Mouse (Mus musculus) cerebellum, postnatal 36 days (tissue): ENCODE data around the gene Hoxd13.

ENCODE experiments used
- DNase-seq, 2 experiments: peaks; one replicate each; pipeline ENCODE4 v3.0.0; 2021 to 2022; ENCODE audit warnings: mixed read lengths in 2 of 2

Hoxd13 gene

GRCm38 (mm10) chr2:74681594-74682531, 13.8 kb downstream of the Hoxd13 start:
- DNase-seq: no peak

GRCm38 (mm10) chr2:74682796-74683195, 14.7 kb downstream of the Hoxd13 start:
- DNase-seq: no peak

GRCm38 (mm10) chr2:74683471-74683951, 15.4 kb downstream of the Hoxd13 start:
- DNase-seq: no peak

- no peak for DNase-seq
Observed at GRCm38 (mm10) chr2:74684106-74684505, 16.0 kb downstream of the Hoxd13 start.

GRCm38 (mm10) chr2:74685059-74685603, 17.0 kb downstream of the Hoxd13 start:
- no peak for DNase-seq

GRCm38 (mm10) chr2:74686301-74686987, 18.3 kb downstream of the Hoxd13 start:
- DNase-seq: peak in 1 of 2 experiments; percentile 43

GRCm38 (mm10) chr2:74686988-74687697, 19.0 kb downstream of the Hoxd13 start:
- DNase-seq: no peak

GRCm38 (mm10) chr2:74687698-74688555, 19.8 kb downstream of the Hoxd13 start:
- no peak for DNase-seq

- no peak for DNase-seq
Observed at GRCm38 (mm10) chr2:74688795-74689573, 20.9 kb downstream of the Hoxd13 start.

GRCm38 (mm10) chr2:74689574-74690337, 21.6 kb downstream of the Hoxd13 start:
- no peak for DNase-seq

GRCm38 (mm10) chr2:74690338-74690716, 22.2 kb downstream of the Hoxd13 start:
- no peak for DNase-seq

GRCm38 (mm10) chr2:74691022-74691951, 23.2 kb downstream of the Hoxd13 start, which contains the start of gene Hoxd10:
TSS of gene Hoxd10 (plus strand) at chr2:74691924.
- no peak for DNase-seq

- no peak for DNase-seq
Observed at GRCm38 (mm10) chr2:74691995-74692807, 24.1 kb downstream of the Hoxd13 start.

- DNase-seq: no peak
Observed at GRCm38 (mm10) chr2:74692808-74693431, 24.8 kb downstream of the Hoxd13 start.

- no peak for DNase-seq
Observed at GRCm38 (mm10) chr2:74693432-74693827, 25.3 kb downstream of the Hoxd13 start.

- DNase-seq: no peak
Observed at GRCm38 (mm10) chr2:74694066-74694465, 26.0 kb downstream of the Hoxd13 start.

- no peak for DNase-seq
Observed at GRCm38 (mm10) chr2:74695383-74695782, 27.3 kb downstream of the Hoxd13 start.
